Mouse (Mus musculus): ENCODE data around the gene Retreg1. TPM values are rescaled to one million over a fixed set of nuclear protein-coding genes. Genes with fewer than 3 reads are reported as not detected.
A peak's percentile ranks its signal among the peaks of the same experiment; 100 is the strongest.

Retreg1 gene
- total RNA-seq, 2 experiments from 2014 or later: 170 to 181 TPM

DNA sequence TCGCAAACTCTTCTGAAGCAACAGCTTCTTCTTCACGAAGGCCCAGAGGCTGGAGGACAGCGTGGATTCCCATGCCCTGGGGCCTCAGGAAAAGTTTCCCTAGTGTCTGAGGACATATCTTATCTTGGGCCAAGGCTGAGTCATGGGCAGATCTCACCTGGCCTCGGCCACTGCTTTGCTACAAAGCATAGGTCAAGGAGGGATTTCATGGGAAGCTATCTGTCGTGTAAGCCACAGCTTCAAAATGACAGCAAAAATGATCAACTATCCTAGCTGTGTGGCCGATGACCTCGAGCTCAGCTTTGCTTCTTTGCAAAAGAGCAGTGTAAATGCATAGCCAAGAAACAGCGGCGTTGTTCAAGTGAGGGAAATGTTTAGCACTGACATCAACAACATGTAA lies 89.5 kb downstream of the Retreg1 start:
- H3K4me3 ChIP-seq: no peak overlapping the region; the same call in 1 of the 2 replicates
- peak overlapping the region; percentile 93 for H3K27ac ChIP-seq
- DNase-seq: no peak
- intact Hi-C loops (cut with DNase I): no loop called here
- no peak for TF ChIP-seq CTCF (IDR thresholded peaks at IDR 0.05)

DNA sequence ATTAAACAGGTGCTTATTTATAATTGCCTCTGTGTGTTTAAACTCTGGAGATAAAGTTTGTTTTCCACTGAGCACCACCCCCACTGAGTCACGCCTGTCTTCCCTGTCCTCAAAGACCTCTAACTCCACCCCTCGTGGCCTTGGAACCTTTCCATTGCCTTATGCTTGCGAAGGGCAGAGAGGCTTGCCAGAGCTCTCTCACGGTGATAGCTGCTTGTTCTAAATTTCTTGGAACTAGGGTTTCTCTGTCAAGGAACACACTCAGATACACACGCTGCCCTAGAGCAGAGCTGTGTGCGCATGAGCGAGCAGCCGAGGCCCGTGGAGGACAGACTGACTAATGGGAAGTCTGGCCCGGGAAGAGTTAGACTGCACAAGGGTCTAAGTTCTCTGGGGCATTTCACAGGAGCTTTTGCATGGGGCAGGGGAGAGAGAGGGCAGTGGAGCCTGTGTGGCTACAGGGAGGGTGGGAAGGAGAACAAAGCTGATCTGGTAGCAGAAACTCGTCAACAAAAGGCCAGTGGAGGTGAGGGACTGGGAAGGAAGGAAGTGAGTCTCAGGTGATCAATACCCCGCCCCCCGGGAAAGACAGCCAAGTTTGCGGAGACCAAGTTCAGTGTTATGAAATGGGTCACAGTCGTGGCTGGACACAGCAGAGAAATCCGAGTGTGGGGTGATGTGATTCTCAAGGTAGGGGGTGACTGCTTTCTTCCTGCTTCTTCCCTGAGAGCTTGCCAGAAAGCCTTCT lies 90.1 kb downstream of the Retreg1 start:
- Histone ChIP-seq H3K27ac (peak overlapping the region; percentile 93), H3K4me3 (peak overlapping the region; percentile 53)
- intact Hi-C loops (cut with DNase I): no loop called here
- DNase-seq: peak; percentile 88
- TF ChIP-seq CTCF (IDR thresholded peaks at IDR 0.05): no peak

DNA sequence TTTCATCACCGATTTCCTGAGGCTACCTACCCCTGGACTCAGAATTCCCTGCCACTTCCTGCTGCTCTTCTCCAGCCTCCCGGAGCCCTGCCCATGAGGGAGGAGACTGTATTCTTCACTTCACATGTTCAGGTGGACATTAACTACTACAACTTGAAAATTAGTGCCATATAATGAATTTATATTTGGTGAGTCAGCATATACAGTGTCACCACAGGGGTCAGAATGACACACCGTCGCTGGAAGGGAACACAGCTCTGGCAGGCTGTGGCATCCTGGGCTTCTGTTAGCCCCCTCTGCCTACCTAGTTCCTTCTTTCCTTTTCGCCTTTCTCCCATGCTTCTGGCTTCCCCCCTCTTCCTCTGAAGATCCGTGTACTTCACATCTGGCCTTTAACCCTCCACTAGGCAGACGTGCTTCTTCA lies 90.7 kb downstream of the Retreg1 start:
- H3K4me3 ChIP-seq: peak overlapping the region; percentile 53
- TF ChIP-seq CTCF (IDR thresholded peaks at IDR 0.05): no peak
- no peak for DNase-seq
- intact Hi-C loops (cut with DNase I): no loop called here
- H3K27ac ChIP-seq: peak overlapping the region; percentile 93

DNA sequence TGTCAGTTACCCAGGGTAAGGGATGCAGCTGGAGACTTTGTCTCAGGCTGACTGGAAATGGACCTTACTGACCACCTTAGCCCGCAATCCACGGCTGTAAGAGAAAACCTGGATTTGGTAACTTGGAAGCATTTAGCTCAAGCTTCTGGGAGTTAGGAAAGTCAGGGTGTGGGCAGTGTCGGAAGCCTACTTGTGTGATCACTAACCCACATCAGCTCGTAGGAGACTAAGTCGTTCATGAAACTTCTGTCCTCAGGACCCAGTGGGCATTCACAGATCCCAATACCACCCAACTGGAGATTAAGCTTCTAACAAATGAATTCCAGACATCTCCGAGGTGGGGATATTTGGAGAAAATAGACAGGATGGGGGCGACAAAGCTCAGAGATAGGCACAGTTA lies 91.4 kb downstream of the Retreg1 start:
- DNase-seq: no peak
- Histone ChIP-seq H3K27ac (peak overlapping the region; percentile 93), H3K4me3 (no peak overlapping the region)
- TF ChIP-seq CTCF (IDR thresholded peaks at IDR 0.05): no peak
- intact Hi-C loops (cut with DNase I): no loop called here

DNA sequence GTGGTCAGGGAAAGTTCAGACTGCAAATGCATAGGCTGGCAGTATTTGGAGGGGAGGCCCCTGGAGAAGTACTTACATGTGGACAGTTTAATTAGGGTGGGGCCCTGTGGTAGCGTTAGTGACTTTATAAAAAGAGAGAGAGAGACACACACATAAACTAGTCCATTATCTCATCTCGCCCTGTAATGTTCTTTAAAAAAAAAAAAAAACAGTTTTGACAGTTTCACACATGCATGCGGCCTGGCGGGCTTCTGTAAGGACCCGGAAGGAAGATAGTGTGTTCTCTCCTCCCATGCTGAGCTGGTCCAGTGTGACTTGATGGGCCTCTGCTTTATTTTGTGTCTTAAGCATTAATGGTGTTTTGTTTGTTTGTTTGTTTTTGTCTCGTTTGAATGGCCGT lies 95.5 kb downstream of the Retreg1 start:
- Histone ChIP-seq H3K4me3 (no peak overlapping the region), H3K27ac (no peak overlapping the region)
- no peak for DNase-seq
- intact Hi-C loops (cut with DNase I): no loop called here
- TF ChIP-seq CTCF (IDR thresholded peaks at IDR 0.05): no peak

DNA sequence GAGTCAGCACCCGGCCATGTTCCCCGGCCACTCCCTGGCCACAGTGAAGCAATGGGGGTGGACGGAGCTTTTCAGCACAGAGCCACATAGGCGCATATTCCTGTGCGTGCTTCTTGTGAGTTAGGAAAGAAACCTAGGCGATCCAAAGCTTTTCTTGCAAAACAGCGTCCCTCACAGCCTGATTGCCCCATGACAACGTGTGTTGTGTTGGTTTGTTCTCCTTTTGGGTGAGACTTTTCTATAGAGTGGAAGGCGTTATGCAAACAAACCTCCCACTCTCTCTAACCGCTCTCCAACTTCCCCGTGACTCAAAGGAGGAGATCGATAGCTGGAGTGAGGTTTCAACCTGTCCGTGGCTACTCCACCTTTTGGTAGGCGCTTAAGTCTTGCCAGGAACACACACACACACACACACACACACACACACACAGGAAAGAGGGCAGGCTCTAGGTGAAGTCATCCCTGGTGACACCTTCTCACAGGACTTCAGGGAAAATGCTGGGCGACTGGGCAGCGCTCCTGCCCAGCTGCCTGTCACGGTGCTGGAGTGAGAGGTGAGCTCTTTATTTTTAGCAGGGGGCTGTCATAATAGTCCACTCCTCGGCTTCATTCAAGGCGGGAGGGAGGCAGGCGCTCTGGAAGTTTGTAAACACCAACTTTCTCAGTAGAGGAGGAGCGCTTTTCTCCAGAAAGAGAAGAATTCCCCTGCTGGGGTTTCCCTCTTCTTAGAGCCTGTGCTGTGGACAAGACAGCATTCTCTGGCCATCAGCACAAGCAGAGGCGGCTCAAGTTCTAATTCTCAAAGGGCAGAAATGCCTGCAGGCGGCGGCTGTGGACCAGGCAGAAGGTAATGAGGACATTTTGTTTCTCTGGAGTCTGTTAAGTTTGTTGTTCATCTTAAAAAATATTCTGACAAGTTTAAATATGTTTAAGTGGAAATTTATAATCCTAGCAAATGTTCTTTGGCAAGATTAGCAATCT lies 97.7 kb downstream of the Retreg1 start:
- Histone ChIP-seq H3K27ac (peak overlapping the region; percentile 95), H3K4me3 (peak overlapping the region; percentile 79)
- intact Hi-C loops (cut with DNase I): loop anchor here (1.0 kb wide), 1 partner anchor 36 kb away; no protein-coding TSS in a partner anchor
- peak; percentile 86 for DNase-seq
- peak; percentile 14; the same call in 1 of the 2 replicates for TF ChIP-seq CTCF (IDR thresholded peaks at IDR 0.05)

DNA sequence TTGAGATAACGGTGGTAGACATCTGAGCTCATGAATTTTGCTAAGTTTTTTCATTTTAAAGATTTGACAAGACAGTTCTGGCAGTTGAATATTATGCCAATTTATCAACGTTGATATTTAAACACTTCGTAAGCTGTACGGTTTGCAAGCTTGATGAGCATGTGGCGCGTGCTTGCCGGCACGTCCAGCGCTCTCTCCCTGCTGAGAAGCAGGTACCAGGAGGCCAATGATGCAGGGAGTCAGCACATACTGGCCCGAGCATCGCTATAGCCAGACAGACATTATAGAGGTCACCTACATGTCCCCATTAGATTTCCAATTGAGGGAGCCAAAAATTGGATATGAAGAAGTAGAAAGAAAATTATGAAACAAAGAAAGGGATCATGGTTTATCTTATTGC lies 98.5 kb downstream of the Retreg1 start:
- peak; percentile 54 for DNase-seq
- Histone ChIP-seq H3K27ac (peak overlapping the region; percentile 95), H3K4me3 (peak overlapping the region; percentile 79)
- intact Hi-C loops (cut with DNase I): loop anchor here (1.0 kb wide), 1 partner anchor 37 kb away; no protein-coding TSS in a partner anchor
- no peak for TF ChIP-seq CTCF (IDR thresholded peaks at IDR 0.05)

DNA sequence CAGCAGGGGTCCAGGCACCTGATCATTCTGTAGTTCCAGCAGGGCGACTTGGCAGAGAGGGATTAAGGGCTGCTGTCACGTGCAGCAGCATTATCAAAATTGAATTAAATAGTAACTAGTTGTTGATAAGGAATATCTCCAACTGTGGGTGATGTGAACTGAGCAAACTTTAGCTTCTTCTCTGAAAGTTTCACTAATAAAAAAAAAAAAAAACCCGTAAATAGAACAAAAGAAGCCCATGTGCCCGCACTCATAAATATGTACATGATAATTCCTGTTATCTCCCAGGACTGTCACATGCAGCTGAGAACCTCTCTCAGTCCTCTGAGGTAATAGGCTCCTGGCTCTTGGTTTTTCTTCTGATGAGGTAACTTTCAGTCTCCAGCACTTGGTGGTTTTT lies 99.4 kb downstream of the Retreg1 start:
- no peak for TF ChIP-seq CTCF (IDR thresholded peaks at IDR 0.05)
- peak overlapping the region; percentile 79 for H3K4me3 ChIP-seq
- H3K27ac ChIP-seq: peak overlapping the region; percentile 95
- DNase-seq: peak; percentile 23
- intact Hi-C loops (cut with DNase I): no loop called here

DNA sequence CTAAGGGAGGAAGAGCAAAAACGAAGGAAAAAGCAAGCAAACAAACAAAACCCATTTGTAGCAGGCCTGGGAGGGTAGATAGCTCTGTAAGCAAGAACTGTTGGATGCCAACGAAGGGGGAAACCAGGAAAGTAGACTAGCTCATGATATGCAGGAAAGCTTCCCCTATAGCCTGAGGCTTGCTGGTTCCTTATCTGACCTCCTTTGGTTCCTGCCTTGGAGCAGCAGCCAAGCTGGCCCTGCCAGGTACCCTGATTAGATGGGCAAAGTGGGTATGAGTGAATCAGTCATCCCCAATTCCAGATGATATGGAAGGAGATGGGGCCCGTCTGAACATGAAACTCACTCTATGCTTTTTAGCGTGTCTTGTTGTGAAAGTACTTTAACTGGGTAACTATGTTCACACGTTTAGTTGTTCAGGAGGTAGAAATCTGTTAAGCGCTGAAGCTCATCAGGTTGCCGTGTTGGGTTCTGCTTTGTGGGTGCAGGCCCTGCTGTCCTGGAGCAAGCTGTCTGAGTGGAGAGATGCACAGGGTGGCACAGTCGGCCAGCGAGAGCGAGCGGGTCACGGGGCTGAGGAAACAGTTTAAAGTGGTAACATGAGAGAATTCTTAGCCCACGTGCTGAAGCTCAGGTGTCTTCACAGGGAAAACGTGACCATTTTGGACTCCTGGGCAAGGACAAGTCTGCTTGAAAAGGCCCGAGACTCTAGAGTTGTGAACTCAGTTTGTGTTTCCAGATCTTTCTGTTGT lies 100.6 kb downstream of the Retreg1 start:
- H3K4me3 ChIP-seq: peak overlapping the region; percentile 79
- peak; percentile 73 for DNase-seq
- peak overlapping the region; percentile 95 for H3K27ac ChIP-seq
- TF ChIP-seq CTCF (IDR thresholded peaks at IDR 0.05): no peak
- intact Hi-C loops (cut with DNase I): no loop called here

DNA sequence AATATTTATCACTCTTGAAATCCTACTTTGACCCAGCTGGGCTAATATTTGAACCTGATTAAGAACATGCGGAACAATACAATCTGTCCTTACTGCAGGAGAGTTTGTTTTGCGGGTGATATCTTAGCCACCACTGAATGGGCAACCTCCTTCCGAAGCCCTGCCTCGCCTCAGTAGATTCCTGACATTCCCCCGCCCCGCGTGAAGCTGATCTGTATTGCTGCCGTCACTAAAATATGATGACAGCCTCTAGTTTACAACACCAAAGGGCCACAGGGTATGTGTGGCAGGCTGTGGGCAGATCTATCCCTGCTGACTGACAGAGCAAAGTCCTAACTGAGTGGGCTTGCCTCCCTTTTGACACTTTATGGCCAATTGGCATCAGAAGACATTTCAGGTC lies 102.2 kb downstream of the Retreg1 start:
- intact Hi-C loops (cut with DNase I): no loop called here
- Histone ChIP-seq H3K4me3 (peak overlapping the region; percentile 79), H3K27ac (peak overlapping the region; percentile 95)
- DNase-seq: no peak
- no peak for TF ChIP-seq CTCF (IDR thresholded peaks at IDR 0.05)

DNA sequence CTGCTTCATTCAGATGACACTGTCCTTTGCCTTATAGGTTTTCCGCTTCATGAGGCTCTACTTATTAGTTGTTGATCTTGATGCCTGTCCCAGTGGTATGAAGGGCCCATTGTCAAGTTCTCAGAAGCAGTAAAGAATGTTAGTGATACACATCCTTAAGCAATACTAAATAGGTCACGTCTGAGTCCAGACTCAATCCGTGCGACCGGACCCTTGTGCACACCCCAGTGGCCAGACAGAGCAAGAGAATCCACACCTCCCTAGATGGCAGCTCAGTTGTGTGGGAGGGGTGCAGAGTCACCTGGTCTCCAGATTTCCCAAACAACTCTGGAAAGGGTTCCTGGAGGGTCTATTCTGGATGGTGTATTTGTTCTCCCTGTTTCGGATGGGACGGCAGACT lies 103.5 kb downstream of the Retreg1 start:
- intact Hi-C loops (cut with DNase I): no loop called here
- H3K27ac ChIP-seq: peak overlapping the region; percentile 95
- DNase-seq: peak; percentile 60
- TF ChIP-seq CTCF (IDR thresholded peaks at IDR 0.05): peak; percentile 43
- peak overlapping the region; percentile 79 for H3K4me3 ChIP-seq

DNA sequence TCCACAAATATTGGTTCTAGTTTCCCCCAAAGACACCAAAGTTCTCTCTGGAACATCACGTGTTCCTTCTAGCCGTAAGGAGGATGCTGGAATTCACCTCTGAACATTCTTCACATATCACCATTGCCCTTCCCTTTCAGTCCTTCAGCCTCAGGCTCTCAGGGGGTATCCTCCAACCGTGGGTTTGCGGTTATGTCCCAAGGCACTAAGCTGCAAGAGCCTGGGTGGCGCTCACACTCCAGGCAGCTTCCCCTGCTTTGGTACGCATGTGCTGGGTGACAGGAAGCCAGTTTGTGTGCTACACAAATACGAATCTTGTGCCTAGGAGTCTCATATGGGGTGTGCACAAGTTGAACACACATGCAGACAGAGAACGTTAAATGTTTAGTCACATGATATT lies 104.4 kb downstream of the Retreg1 start:
- Histone ChIP-seq H3K27ac (peak overlapping the region; percentile 95), H3K4me3 (peak overlapping the region; percentile 79)
- TF ChIP-seq CTCF (IDR thresholded peaks at IDR 0.05): no peak
- intact Hi-C loops (cut with DNase I): no loop called here
- DNase-seq: no peak

All from gastrocnemius, adult 2 months (tissue).